Mouse (Mus musculus) spleen, adult 2 months (tissue): ENCODE results near the gene Stx12.

Experiments used
- CTCF ChIP-seq: fragments of 200-500 bp; IDR thresholded peaks from 2 replicates; pipeline ENCODE4 v1.5.1; 2011; ENCODE audit warnings: mild to moderate bottlenecking, inconsistent platforms; ENCODE audit not compliant: insufficient read depth, insufficient read length, insufficient replicate concordance; ENCODE audit errors: extremely low read depth
- POLR2A ChIP-seq: fragments of 200-500 bp; IDR thresholded peaks from 2 replicates; pipeline ENCODE4 v1.6.1; 2011; ENCODE audit warnings: low read depth, low read length, inconsistent platforms

DNA sequence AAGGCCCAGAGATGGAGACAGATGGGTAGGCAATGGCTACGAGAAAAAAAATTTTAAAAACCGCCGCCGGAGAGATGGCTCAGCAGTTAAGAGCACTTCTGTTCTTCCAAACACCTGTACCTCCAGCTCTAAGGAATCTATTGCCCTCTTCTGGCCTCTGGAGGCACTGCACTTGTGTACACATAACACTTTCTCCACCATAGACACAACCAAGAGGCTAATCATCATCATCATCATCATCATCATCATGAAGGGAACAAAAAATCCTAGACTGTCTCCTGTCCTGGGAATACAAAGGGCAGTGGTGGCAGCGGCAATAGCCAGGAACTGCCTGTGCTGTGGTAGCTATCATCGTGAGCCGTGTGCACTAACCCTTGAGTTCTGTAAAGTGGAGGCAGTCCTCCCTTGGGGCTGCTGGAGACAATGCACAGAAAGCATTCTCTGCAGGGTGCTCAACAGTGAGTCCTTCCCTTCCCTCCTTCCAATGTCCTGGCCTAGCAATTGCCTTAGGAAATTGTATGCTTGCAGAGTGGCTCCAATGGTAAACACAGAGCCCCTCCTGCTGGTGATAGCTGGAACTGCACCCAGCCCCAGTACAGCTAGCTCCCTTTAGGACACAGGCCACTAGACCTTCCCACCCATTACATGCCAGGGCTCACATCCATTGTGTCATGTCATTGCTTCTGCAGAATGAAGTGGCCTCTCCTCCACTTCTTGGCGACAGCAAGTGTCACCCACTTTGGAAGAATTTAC is 60.5 kb downstream of the Stx12 start:
- no peak for TF ChIP-seq POLR2A
- TF ChIP-seq CTCF, result peak; percentile 79; the same call in 1 of the 2 replicates
